Mouse (Mus musculus): ENCODE results near the gene Card14.

DNA sequence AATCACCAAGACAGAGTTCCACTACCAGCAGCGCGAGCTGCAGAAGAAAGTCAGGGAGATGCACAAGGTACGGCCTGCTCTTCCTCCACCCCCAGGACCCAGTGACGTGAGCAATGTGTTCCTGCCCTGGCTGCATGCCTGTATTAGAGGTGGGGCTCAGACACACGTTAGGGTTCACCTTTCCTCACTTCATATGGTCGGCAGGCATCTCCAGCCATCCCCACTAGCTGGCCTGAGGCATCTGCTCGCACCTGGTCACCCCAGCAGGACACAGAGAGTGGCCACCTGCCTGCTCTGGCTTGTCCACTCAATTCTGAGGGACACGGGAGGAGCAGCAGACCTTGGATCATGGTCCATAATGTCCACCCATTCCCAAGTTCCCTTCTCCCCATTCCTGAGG is 47.6 kb upstream of the Card14 start:
- TF ChIP-seq MEF2A (IDR thresholded peaks at IDR 0.05; ENCODE audit: borderline replicate concordance, low read depth, low read length) (no peak), TBP (conservative IDR thresholded peaks at IDR 0.05; ENCODE audit: low read depth, low read length) (no peak)

Data from CH12.LX (cell line).